Mouse (Mus musculus): ENCODE measurements around the gene Fxn. TPM values are rescaled to one million over a fixed set of nuclear protein-coding genes. Genes with fewer than 3 reads are reported as not detected.

The Fxn gene
- polyA plus RNA-seq, 1 experiment from 2014 or later: 73.6 TPM

DNA sequence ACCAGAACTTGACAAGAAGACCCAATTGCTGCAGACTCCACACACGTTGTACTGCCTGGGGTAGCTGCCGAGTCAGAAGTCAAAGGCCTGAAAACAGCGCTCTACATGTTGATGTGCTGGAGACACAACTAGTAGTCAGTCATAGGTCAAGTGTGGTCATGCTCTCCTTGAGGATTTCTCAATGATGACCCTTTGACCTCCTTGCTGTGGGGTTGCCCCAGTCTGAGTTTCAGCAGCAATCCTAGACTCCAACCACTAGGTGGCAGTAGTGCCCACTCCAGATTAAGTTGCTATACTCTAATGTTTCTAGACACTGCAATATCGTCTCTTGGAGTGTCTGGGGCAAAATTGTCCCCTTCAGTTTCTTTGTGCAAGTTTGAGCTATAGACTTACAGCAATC lies 3.8 kb upstream of the Fxn start:
- no peak for ATAC-seq
- peaks cover 18% of the 10 kb centered on the region for H3K4me1 ChIP-seq
- H3K27ac ChIP-seq: no peak overlapping the region
- H3K27me3 ChIP-seq (replicated peaks): no peaks in the 10 kb centered on the region
- no peak overlapping the region for H3K4me3 ChIP-seq
- no peak overlapping the region for H3K4me2 ChIP-seq
- H3K36me3 ChIP-seq: no peaks in the 10 kb centered on the region
- no peak overlapping the region for H3K9ac ChIP-seq
- WGBS (ENCODE audit: insufficient replicate concordance): 63% methylated on average over 4 of the region's 4 CpGs
- H3K9me3 ChIP-seq (replicated peaks): no peaks in the 10 kb centered on the region

DNA sequence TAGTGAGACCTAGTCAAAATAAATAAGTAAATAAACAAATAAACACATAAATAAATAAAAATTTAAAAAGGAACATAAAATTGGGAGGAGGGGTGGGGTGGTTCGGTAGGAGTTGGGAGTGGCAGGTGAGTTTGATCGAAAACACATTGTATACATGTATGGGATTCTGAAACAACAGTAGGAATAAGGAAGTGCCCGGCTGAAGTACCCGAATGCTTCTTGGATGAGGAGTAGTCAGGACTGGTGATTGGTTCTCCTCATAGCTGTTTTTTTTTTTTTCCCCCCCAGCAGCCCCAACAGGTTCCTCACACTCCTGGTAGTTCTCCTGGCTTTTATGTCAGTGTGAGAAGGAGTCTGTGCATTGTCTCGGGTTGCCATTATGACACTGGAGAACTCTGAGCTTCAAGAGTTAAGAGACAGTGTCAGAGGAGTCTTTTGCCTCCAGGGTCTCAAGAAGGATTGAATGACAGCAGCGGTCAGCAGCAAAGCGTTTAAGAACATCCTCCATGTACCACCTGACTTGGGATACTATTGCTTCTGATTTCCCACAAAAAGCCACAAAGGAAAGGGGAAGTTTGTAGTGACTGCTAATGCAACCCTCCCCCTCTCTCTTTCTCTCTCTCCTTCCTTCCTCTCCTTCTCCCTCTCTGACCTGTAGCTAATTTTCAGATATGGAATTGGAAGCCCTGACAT lies 1.0 kb upstream of the Fxn start:
- Histone ChIP-seq H3K4me1 (peaks cover 43% of the 10 kb centered on the region), H3K9me3 (replicated peaks) (no peaks in the 10 kb centered on the region), H3K27me3 (replicated peaks) (no peaks in the 10 kb centered on the region), H3K4me3 (peak overlapping the region; percentile 72), H3K4me2 (peak overlapping the region; percentile 89), H3K27ac (peak overlapping the region; percentile 96), H3K9ac (peak overlapping the region; percentile 90), H3K36me3 (peaks cover 22% of the 10 kb centered on the region)
- WGBS (ENCODE audit: insufficient replicate concordance): 27% methylated on average over 7 of the region's 7 CpGs
- ATAC-seq: no peak

DNA sequence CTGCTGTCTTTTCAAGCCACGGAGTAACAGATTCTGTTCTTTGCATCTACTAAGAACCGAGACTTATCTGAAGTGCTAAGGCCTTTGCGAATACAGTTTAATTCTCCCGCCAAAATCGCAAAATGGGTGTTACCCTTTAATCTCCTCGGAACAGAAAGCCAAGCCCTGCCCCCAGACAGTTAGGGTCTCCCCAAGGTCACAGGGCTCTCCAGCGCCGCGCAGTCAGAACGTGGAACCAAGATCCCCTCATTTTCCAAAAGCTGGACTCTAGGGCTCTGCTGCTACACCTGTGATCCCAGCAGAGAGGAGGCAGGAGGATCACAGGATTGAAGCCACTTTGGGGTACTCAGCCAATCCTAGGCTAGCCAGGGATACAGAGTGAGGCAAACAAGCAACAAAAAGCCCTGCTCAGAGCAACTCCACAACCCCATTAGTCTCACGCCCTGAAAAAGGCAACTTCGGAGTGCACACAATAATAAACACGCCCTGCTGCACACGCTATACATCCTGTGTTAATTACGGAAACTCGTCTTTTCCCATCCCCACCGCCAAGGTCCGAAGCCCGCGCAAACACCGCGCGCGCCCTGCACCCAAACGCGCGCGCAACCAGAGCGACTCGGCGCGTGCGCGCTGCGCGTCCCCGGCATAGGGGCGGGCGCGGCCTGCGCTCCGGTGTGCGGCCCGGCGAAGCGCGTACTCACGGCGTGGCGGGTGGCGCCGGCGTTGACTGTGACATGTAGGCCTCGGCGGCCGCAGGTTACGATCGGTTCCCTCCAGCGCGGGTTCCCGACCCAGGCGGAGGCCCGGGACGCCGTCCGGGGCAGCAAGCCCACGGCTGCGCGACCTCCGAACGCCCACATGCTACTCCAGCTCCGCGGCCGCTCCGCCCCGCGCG lies 452 bp downstream of the Fxn start:
- peaks cover 57% of the 10 kb centered on the region for H3K4me1 ChIP-seq
- WGBS (ENCODE audit: insufficient replicate concordance): under 1% methylated on average over 78 of the region's 78 CpGs
- peak; percentile 76 for ATAC-seq

DNA sequence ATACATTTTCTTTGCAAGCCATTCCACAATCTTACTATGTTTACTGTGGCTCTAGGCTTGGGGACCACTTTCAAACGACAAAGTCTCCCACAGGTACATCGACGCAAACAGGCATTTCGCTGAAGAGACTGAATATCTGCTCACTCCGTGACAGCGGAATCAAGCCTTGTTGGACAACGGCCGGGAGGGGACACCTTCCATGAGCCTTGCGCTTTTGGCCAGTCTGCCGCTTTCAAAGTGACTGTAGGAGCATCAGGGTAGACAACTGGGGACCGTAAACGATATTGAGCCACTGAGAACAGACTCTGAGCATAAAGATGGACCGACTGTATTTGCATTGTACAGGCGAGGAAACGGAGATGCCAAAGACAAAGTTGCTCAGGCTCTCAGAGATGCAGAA lies 1.5 kb downstream of the Fxn start:
- WGBS (ENCODE audit: insufficient replicate concordance): 84% methylated on average over 15 of the region's 15 CpGs
- Histone ChIP-seq H3K4me3 (peak overlapping the region; percentile 72), H3K36me3 (peaks cover 43% of the 10 kb centered on the region), H3K9me3 (replicated peaks) (no peaks in the 10 kb centered on the region), H3K4me2 (peak overlapping the region; percentile 89), H3K4me1 (peaks cover 67% of the 10 kb centered on the region), H3K27ac (peak overlapping the region; percentile 96), H3K9ac (peak overlapping the region; percentile 90), H3K27me3 (replicated peaks) (no peaks in the 10 kb centered on the region)
- no peak for ATAC-seq

More for the DNA sequence above, 452 bp downstream of the Fxn start:
- peak overlapping the region; percentile 89 for H3K4me2 ChIP-seq
- H3K4me3 ChIP-seq: peak overlapping the region; percentile 72
- peak overlapping the region; percentile 96 for H3K27ac ChIP-seq
- H3K36me3 ChIP-seq: peaks cover 37% of the 10 kb centered on the region
- H3K27me3 ChIP-seq (replicated peaks): no peaks in the 10 kb centered on the region
- no peaks in the 10 kb centered on the region for H3K9me3 ChIP-seq (replicated peaks)
- H3K9ac ChIP-seq: peak overlapping the region; percentile 90

GRCm38 (mm10) chr19:24274281-24274680 lies 6.1 kb downstream of the Fxn start:
- H3K9me3 ChIP-seq (replicated peaks): no peaks in the 10 kb centered on the region
- ATAC-seq: peak; percentile 75
- WGBS (ENCODE audit: insufficient replicate concordance): 15% methylated on average over 3 of the region's 3 CpGs
- no peak overlapping the region for H3K4me3 ChIP-seq
- peak overlapping the region; percentile 70 for H3K27ac ChIP-seq
- H3K4me1 ChIP-seq: peaks cover 69% of the 10 kb centered on the region
- H3K36me3 ChIP-seq: peaks cover 76% of the 10 kb centered on the region
- peak overlapping the region; percentile 22; the same call in 1 of the 2 replicates for H3K9ac ChIP-seq
- H3K4me2 ChIP-seq: peak overlapping the region; percentile 39
- H3K27me3 ChIP-seq (replicated peaks): no peaks in the 10 kb centered on the region

- no peaks in the 10 kb centered on the region for H3K9me3 ChIP-seq (replicated peaks)
- no peak overlapping the region for H3K4me3 ChIP-seq
- no peak overlapping the region for H3K9ac ChIP-seq
- no peaks in the 10 kb centered on the region for H3K27me3 ChIP-seq (replicated peaks)
- 44% methylated on average over 16 of the region's 16 CpGs for WGBS (ENCODE audit: insufficient replicate concordance)
- H3K4me1 ChIP-seq: peaks cover 53% of the 10 kb centered on the region
- peak overlapping the region; percentile 51; the same call in 1 of the 2 replicates for H3K27ac ChIP-seq
- ATAC-seq: peak; percentile 70
- peak overlapping the region; percentile 35 for H3K4me2 ChIP-seq
- peaks cover 82% of the 10 kb centered on the region for H3K36me3 ChIP-seq
These were observed 8.5 kb downstream of the Fxn start for GRCm38 (mm10) chr19:24271746-24272426.

GRCm38 (mm10) chr19:24271326-24271725 lies 9.1 kb downstream of the Fxn start:
- Histone ChIP-seq H3K36me3 (peaks cover 82% of the 10 kb centered on the region), H3K9ac (no peak overlapping the region), H3K4me1 (peaks cover 53% of the 10 kb centered on the region), H3K4me3 (no peak overlapping the region), H3K4me2 (peak overlapping the region; percentile 35), H3K27me3 (replicated peaks) (no peaks in the 10 kb centered on the region), H3K9me3 (replicated peaks) (no peaks in the 10 kb centered on the region), H3K27ac (peak overlapping the region; percentile 51; the same call in 1 of the 2 replicates)
- WGBS (ENCODE audit: insufficient replicate concordance): 63% methylated on average over 7 of the region's 7 CpGs
- peak; percentile 44 for ATAC-seq

DNA sequence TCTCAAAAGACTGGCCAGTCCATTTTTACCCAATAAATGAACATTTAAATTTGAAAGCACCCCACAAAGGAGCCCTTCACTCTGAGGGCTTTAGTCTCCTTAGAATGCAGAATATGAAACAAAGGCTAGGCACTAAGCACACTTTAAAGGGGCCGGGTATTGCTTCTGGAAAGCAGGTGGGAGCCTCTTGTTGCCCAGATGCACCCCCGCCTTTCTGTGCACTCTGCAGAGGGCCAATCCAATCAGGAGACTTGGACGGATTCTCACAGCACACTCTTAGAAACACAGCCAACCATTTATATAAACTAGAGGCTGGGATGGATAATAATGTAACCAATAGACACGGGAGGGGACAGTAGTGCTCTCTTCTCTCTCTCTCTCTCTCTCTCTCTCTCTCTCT lies 11.9 kb downstream of the Fxn start:
- 70% methylated on average over 4 of the region's 4 CpGs for WGBS (ENCODE audit: insufficient replicate concordance)
- Histone ChIP-seq H3K27me3 (replicated peaks) (no peaks in the 10 kb centered on the region), H3K27ac (no peak overlapping the region), H3K4me1 (peaks cover 27% of the 10 kb centered on the region), H3K9me3 (replicated peaks) (no peaks in the 10 kb centered on the region), H3K9ac (no peak overlapping the region), H3K4me3 (no peak overlapping the region), H3K36me3 (peaks cover 88% of the 10 kb centered on the region), H3K4me2 (no peak overlapping the region)
- ATAC-seq: no peak

DNA sequence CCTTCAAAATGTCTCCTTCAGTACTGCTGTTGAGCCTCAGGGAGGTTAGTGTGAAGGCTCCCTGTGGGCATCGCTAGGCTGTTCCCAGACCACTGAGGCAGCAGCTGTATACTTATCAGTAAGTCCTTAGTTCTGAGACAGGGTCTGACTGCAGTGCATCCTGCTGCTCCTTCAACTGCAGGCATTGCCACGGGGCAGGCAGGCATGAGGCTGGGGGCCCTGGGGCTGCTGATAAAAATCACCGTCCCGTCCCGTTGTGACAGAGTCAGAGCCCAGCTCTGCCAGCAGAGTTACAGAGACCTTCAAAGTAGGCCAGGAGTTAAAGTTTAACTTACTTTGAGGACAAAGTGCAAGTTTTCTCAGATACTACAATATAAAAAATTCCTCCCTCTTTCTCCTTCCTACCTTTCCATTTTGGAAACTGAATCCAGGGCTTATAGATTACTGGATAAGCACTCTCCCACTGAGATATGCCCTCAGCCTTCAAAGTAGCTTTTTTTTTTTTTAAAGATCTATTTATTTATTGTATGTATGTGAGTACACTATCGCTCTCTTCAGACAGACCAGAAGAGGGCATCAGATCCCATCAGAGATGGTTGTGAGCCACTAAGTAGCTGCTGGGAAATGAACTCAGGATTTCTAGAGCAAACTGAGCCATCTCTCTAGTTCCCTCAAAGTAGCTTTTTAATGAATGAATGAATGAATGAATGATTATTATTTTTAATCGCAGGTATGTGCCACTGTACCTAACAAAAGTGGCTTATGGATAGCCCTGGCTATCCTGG lies 14.2 kb downstream of the Fxn start:
- Histone ChIP-seq H3K9me3 (replicated peaks) (no peaks in the 10 kb centered on the region), H3K4me3 (no peak overlapping the region), H3K4me1 (peaks cover 14% of the 10 kb centered on the region), H3K27ac (peak overlapping the region; percentile 61), H3K4me2 (no peak overlapping the region), H3K27me3 (replicated peaks) (no peaks in the 10 kb centered on the region), H3K9ac (no peak overlapping the region), H3K36me3 (peaks cover 96% of the 10 kb centered on the region)
- ATAC-seq: peak; percentile 42; the same call in 1 of the 2 replicates
- WGBS (ENCODE audit: insufficient replicate concordance): 77% methylated on average over 7 of the region's 7 CpGs

- Histone ChIP-seq H3K36me3 (peaks cover 96% of the 10 kb centered on the region), H3K4me1 (peaks cover 10% of the 10 kb centered on the region; the same call in 1 of the 2 replicates), H3K4me3 (no peak overlapping the region), H3K27me3 (replicated peaks) (no peaks in the 10 kb centered on the region), H3K4me2 (no peak overlapping the region), H3K9me3 (replicated peaks) (no peaks in the 10 kb centered on the region), H3K9ac (no peak overlapping the region), H3K27ac (no peak overlapping the region)
- ATAC-seq: peak; percentile 74
- 38% methylated on average over 7 of the region's 7 CpGs for WGBS (ENCODE audit: insufficient replicate concordance)
These were observed 15.4 kb downstream of the Fxn start for GRCm38 (mm10) chr19:24264991-24265390.

DNA sequence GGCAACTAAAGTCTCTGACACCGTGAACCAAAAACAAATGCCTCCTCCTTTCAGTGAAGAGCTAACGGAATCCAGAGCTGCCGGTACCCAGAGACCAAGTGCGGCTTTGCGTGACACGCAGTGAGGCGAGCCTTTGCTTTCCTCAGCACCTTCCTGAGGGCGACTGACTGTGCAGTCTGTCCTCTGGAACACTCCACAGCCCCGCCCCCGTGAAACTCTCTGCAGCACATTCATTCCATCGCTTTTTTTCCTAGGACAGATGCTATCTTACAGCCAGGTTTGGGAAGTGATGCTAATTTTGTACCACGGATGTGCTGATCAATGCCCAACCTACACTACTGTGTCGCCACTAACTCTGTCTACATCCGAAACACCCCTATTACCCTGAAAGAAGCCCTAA lies 17.7 kb downstream of the Fxn start:
- ATAC-seq: no peak
- peaks cover 86% of the 10 kb centered on the region for H3K36me3 ChIP-seq
- WGBS (ENCODE audit: insufficient replicate concordance): 89% methylated on average over 14 of the region's 14 CpGs
- no peaks in the 10 kb centered on the region for H3K27me3 ChIP-seq (replicated peaks)
- H3K9ac ChIP-seq: no peak overlapping the region
- H3K4me1 ChIP-seq: peaks cover 6% of the 10 kb centered on the region; the same call in 1 of the 2 replicates
- H3K9me3 ChIP-seq (replicated peaks): no peaks in the 10 kb centered on the region
- no peak overlapping the region for H3K4me2 ChIP-seq
- no peak overlapping the region for H3K4me3 ChIP-seq
- H3K27ac ChIP-seq: no peak overlapping the region
